Mouse (Mus musculus): ENCODE data around the gene Ppdpf. TPM values are rescaled to one million over a fixed set of nuclear protein-coding genes. Genes with fewer than 3 reads are reported as not detected.

The Ppdpf gene
- polyA plus RNA-seq, 1 experiment from 2014 or later, result 432 TPM

DNA sequence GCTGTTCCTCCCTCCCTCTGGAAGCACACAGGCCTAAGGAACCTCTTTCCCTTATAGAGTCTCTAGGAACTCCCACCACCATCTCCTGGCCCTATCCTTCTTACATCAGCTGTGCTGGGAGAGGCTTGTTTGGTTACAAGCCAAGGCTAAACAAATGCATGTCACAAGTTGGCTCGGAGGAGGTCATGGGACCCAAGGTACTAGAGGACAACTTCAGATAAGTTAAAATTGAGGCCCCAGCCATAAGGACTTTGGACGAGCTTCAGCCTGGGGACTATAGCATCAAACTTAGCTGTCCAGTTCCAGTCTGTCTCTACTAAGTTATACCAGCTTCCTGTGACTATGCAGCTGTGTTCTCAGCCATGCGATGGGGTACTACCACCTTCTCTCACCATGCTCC lies 40.1 kb downstream of the Ppdpf start:
- Histone ChIP-seq H3K4me3 (no peak overlapping the region), H3K4me2 (no peak overlapping the region), H3K9me3 (no peaks in the 10 kb centered on the region), H3K27ac (no peak overlapping the region), H3K4me1 (no peaks in the 10 kb centered on the region), H3K36me3 (replicated peaks) (no peaks in the 10 kb centered on the region), H3K27me3 (replicated peaks) (no peaks in the 10 kb centered on the region), H3K9ac (no peak overlapping the region)
- ATAC-seq (replicated peaks), result no peak
- WGBS, result 81% methylated on average over 3 of the region's 3 CpGs

DNA sequence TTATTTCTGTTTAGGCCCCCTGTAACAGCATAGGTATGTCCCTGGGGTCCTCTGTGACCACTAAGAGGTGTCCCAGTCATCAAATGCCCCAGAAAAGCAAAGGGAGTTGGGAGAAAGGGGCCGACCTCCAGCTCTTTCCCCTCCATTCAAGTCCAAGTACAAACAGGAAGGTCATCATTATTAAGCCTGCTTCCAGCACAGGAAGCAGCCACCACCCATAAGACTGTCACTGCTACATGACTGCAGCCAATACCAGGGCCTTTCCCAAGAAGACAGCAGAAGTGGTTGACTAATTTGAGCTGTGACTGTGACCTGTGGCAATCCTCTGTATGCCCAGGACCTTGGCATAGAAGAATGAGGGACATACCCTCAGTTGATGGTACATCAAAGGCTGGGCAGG lies 41.3 kb downstream of the Ppdpf start:
- Histone ChIP-seq H3K4me3 (no peak overlapping the region), H3K27me3 (replicated peaks) (no peaks in the 10 kb centered on the region), H3K9me3 (no peaks in the 10 kb centered on the region), H3K27ac (no peak overlapping the region), H3K9ac (no peak overlapping the region), H3K4me1 (no peaks in the 10 kb centered on the region), H3K4me2 (no peak overlapping the region), H3K36me3 (replicated peaks) (no peaks in the 10 kb centered on the region)
- WGBS, result 75% methylated on average over 1 of the region's 1 CpGs
- no peak for ATAC-seq (replicated peaks)

DNA sequence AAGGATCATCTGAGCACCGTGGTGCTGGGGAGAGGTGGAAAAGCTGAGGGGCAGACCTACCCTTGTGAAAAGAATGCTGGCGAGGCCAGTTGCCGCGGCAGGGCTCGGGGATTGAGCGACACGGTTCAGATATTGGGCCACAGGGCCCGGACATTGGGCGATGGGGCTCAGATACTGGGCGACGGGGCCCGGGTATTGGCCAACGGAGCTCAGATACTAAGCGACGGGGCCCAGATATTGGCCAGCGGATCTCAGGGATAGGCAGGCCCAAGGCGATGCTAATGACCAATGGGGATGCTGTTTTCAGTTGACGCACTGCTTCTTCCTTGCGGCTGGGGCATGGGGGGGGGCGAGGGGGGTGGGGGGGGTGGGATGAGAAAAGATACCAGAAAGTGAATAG lies 44.1 kb downstream of the Ppdpf start:
- Histone ChIP-seq H3K27ac (no peak overlapping the region), H3K4me1 (no peaks in the 10 kb centered on the region), H3K4me2 (0 out of 2 replicates have a peak overlapping the region, but pooled peaks have one; percentile 8), H3K36me3 (replicated peaks) (no peaks in the 10 kb centered on the region), H3K9ac (no peak overlapping the region), H3K27me3 (replicated peaks) (no peaks in the 10 kb centered on the region), H3K9me3 (no peaks in the 10 kb centered on the region), H3K4me3 (no peak overlapping the region)
- no peak for ATAC-seq (replicated peaks)
- WGBS, result 69% methylated on average over 20 of the region's 20 CpGs

DNA sequence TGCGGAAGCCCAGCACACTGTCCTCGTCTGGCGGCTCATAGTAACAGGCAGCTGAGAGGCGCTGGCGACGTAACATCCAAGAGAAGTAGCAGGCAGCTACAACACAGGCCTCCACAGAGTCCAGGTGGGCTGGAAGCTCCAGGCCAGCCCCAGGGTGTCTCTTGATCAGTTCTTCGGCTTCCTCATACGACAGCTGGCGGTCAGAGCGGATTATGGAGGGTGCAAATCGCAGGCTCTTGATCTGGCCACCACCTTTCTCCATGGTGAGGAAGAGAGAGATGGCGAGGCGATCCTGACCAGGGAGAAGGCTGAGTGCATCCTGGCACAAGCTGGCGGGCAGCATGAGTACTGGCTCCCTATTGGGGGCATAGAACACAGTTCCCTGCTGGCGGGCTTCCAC lies 46.4 kb downstream of the Ppdpf start:
- Histone ChIP-seq H3K4me1 (no peaks in the 10 kb centered on the region), H3K4me3 (no peak overlapping the region), H3K9me3 (no peaks in the 10 kb centered on the region), H3K9ac (no peak overlapping the region), H3K4me2 (no peak overlapping the region), H3K36me3 (replicated peaks) (no peaks in the 10 kb centered on the region), H3K27me3 (replicated peaks) (no peaks in the 10 kb centered on the region), H3K27ac (no peak overlapping the region)
- 90% methylated on average over 15 of the region's 15 CpGs for WGBS
- ATAC-seq (replicated peaks), result no peak

DNA sequence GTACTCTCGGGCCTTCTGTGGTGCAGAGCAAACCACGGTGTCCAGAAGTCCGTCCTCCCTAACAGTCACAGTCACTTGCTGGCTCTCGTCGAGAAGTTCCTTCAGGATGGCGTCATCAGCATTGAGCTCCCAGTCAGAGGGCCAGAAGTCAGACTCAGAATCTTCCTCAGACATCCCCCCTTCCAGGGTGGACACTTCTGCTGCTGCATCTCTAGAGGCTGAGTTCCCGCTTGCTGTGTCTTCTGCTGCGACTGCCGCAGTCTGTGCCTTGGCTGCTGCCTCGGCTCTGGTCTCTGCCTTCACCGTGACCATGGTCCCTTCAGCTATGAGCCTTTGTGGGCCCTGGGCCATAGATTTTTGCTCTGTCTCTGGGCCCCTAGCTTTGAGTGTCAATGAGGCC lies 47.6 kb downstream of the Ppdpf start:
- H3K27ac ChIP-seq, result no peak overlapping the region
- no peak overlapping the region for H3K4me2 ChIP-seq
- no peaks in the 10 kb centered on the region for H3K36me3 ChIP-seq (replicated peaks)
- ATAC-seq (replicated peaks), result no peak
- no peaks in the 10 kb centered on the region for H3K27me3 ChIP-seq (replicated peaks)
- 92% methylated on average over 11 of the region's 11 CpGs for WGBS
- H3K9me3 ChIP-seq, result no peaks in the 10 kb centered on the region
- no peaks in the 10 kb centered on the region for H3K4me1 ChIP-seq
- H3K4me3 ChIP-seq, result no peak overlapping the region
- H3K9ac ChIP-seq, result no peak overlapping the region

DNA sequence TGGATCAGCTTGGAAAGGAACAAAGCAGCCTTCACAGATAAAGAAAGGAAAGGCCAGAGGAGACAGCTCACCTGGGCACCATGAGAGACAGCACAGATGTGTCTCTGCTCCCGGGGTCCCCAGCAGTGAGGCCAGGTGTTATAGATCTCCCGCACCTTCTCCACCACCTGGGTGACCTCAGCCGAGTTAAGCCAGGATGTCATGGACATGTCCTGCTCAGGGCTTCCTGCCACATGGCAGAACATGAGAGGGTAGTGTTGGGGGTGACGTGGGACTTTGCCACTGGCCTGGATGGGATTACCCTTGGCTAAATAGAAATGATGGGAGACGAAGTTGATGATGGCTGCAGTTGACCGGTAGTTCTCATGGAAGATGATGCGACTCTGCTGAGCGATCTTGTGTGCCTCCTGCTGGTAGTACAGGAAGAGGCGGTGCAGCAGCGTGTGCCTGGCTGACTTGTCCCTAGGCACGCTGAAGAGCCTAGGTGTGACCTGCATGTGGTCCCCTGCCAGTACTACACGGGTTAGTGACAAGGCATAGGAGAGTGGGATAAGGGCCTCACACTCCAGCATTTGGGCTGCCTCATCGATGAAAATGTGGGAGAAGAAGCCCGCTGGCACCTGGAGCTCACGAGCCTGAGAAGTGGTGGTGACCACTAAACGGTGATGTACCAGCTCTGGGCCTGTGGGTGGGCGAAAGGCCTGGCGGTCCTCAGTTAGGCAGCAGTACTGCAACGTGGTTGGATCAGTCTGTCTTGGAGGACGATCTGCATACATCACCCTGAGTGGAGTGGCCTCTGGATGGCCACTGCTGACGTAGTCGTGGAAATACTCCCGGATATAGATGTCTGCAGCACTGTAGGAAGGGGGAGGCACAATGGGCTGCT lies 48.9 kb downstream of the Ppdpf start:
- H3K4me1 ChIP-seq, result no peaks in the 10 kb centered on the region
- H3K36me3 ChIP-seq (replicated peaks), result no peaks in the 10 kb centered on the region
- H3K27me3 ChIP-seq (replicated peaks), result no peaks in the 10 kb centered on the region
- no peak overlapping the region for H3K4me3 ChIP-seq
- H3K4me2 ChIP-seq, result no peak overlapping the region
- no peak for ATAC-seq (replicated peaks)
- no peaks in the 10 kb centered on the region for H3K9me3 ChIP-seq
- 87% methylated on average over 23 of the region's 23 CpGs for WGBS
- no peak overlapping the region for H3K9ac ChIP-seq
- no peak overlapping the region for H3K27ac ChIP-seq

DNA sequence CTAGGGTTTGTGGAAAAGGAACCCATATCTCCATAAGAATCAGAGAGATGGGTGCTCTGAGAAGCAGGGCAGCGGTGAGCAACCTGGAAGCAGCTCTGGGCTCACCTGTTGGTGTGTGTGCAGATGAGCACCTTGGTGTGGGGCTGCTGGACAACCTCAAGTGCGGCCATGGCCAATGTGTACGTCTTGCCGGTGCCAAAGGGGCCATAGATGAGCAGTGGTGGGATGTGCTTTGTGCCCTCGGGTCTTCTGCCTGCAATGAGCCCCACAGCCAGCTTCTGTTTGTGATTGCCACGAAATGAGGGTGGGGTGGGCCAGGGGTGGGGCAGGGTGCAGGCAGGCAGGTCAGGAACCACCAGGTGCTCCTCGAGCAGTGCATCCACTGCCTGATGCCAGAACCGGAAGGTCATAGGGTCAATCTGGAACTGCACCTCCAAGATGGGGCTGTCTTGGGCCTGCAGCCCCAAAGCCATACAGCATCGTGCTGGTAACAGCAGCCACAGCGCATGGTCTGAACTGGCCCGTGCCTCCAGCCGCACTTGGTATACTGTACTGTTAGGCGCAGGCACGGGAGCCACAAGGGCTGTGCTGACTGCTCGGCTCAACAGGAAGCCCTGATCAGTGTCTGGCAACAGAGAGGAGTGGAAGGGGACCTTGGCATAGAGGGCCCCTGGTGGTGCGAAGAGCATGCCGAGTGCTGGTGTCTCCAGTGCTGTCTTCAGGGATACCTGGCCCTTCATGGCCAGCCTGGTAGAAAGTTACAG lies 50.4 kb downstream of the Ppdpf start:
- H3K4me2 ChIP-seq, result no peak overlapping the region
- no peaks in the 10 kb centered on the region for H3K27me3 ChIP-seq (replicated peaks)
- WGBS, result 92% methylated on average over 17 of the region's 17 CpGs
- no peak overlapping the region for H3K27ac ChIP-seq
- no peak for ATAC-seq (replicated peaks)
- H3K4me1 ChIP-seq, result no peaks in the 10 kb centered on the region
- H3K9ac ChIP-seq, result no peak overlapping the region
- H3K36me3 ChIP-seq (replicated peaks), result no peaks in the 10 kb centered on the region
- H3K4me3 ChIP-seq, result no peak overlapping the region
- H3K9me3 ChIP-seq, result no peaks in the 10 kb centered on the region

DNA sequence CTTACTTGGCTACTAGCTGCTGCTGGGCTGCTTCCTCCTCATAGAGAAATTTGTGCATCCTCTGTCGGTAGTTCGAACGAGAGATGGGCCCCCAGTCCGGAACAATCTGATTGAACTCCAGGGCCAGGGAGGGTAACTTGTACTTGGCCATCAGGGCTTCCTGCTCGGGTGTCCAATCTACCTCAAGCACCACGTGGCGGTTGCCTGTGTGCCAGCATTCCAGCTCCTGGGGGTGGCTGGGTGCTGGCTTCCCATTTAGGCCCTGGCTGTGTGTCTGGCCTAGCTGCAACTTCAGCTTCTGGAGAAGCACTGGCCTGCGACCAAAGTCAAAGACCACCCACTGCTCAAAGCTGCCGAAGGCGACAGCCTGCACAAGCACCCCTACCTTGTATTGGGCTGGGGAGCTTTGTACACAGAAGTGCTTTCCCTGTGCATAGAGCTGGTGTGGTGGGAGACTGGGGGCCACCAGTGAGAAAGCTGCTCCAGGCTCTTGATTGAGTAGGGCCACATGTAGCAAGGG lies 51.1 kb downstream of the Ppdpf start:
- Histone ChIP-seq H3K27ac (no peak overlapping the region), H3K27me3 (replicated peaks) (no peaks in the 10 kb centered on the region), H3K9ac (no peak overlapping the region), H3K36me3 (replicated peaks) (no peaks in the 10 kb centered on the region), H3K9me3 (no peaks in the 10 kb centered on the region), H3K4me1 (no peaks in the 10 kb centered on the region), H3K4me3 (no peak overlapping the region), H3K4me2 (no peak overlapping the region)
- ATAC-seq (replicated peaks), result no peak
- 67% methylated on average over 10 of the region's 10 CpGs for WGBS

Other genes starting within 250 kb of the Ppdpf start
- 77.0 and 94.1 TPM in 2 replicates for gene Nkain4, start 232.5 kb upstream of the Ppdpf start, polyA plus RNA-seq (2015; fragmentation: Nextera tagmentation; extraction: Ambion mirVana)
- 125 and 126 TPM in 2 replicates for gene Arfgap1, start 220.0 kb upstream of the Ppdpf start, polyA plus RNA-seq (2015; fragmentation: Nextera tagmentation; extraction: Ambion mirVana)
- 0.11 and 0.22 TPM in 2 replicates for gene Col20a1, start 200.7 kb upstream of the Ppdpf start, polyA plus RNA-seq (2015; fragmentation: Nextera tagmentation; extraction: Ambion mirVana)
- gene Chrna4, start 143.7 kb upstream of the Ppdpf start, polyA plus RNA-seq (2015; fragmentation: Nextera tagmentation; extraction: Ambion mirVana), result 46.3 and 55.9 TPM in 2 replicates
- 54.0 and 62.5 TPM in 2 replicates for gene Kcnq2, start 51.9 kb upstream of the Ppdpf start, polyA plus RNA-seq (2015; fragmentation: Nextera tagmentation; extraction: Ambion mirVana)
- 11.5 and 12.1 TPM in 2 replicates for gene Eef1a2, start 30.2 kb upstream of the Ppdpf start, polyA plus RNA-seq (2015; fragmentation: Nextera tagmentation; extraction: Ambion mirVana)
- not detected in 2 replicates for gene Ptk6, start 15.5 kb downstream of the Ppdpf start, polyA plus RNA-seq (2015; fragmentation: Nextera tagmentation; extraction: Ambion mirVana)
- gene Srms, start 25.9 kb downstream of the Ppdpf start, polyA plus RNA-seq (2015; fragmentation: Nextera tagmentation; extraction: Ambion mirVana), result 0.18 and 0.22 TPM in 2 replicates
- gene Fndc11, start 32.8 kb downstream of the Ppdpf start, polyA plus RNA-seq (2015; fragmentation: Nextera tagmentation; extraction: Ambion mirVana), result 0.14 and 0.24 TPM in 2 replicates
- 0.40 and 0.66 TPM in 2 replicates for gene Helz2, start 54.8 kb downstream of the Ppdpf start, polyA plus RNA-seq (2015; fragmentation: Nextera tagmentation; extraction: Ambion mirVana)
- 18.1 and 19.4 TPM in 2 replicates for gene Gmeb2, start 100.8 kb downstream of the Ppdpf start, polyA plus RNA-seq (2015; fragmentation: Nextera tagmentation; extraction: Ambion mirVana)
- gene Stmn3, start 127.3 kb downstream of the Ppdpf start, polyA plus RNA-seq (2015; fragmentation: Nextera tagmentation; extraction: Ambion mirVana), result 1,443 and 1,470 TPM in 2 replicates
- gene Rtel1, start 132.5 kb downstream of the Ppdpf start, polyA plus RNA-seq (2015; fragmentation: Nextera tagmentation; extraction: Ambion mirVana), result 44.1 and 50.0 TPM in 2 replicates
- gene Zgpat, start 177.7 kb downstream of the Ppdpf start, polyA plus RNA-seq (2015; fragmentation: Nextera tagmentation; extraction: Ambion mirVana), result 96.4 and 103 TPM in 2 replicates
- gene Arfrp1, start 178.2 kb downstream of the Ppdpf start, polyA plus RNA-seq (2015; fragmentation: Nextera tagmentation; extraction: Ambion mirVana), result 96.4 and 99.7 TPM in 2 replicates
- gene Lime1, start 192.8 kb downstream of the Ppdpf start, polyA plus RNA-seq (2015; fragmentation: Nextera tagmentation; extraction: Ambion mirVana), result 66.3 and 71.4 TPM in 2 replicates